ENCODE assay signal across 7 mouse cellular contexts in the genomic region with DNA sequence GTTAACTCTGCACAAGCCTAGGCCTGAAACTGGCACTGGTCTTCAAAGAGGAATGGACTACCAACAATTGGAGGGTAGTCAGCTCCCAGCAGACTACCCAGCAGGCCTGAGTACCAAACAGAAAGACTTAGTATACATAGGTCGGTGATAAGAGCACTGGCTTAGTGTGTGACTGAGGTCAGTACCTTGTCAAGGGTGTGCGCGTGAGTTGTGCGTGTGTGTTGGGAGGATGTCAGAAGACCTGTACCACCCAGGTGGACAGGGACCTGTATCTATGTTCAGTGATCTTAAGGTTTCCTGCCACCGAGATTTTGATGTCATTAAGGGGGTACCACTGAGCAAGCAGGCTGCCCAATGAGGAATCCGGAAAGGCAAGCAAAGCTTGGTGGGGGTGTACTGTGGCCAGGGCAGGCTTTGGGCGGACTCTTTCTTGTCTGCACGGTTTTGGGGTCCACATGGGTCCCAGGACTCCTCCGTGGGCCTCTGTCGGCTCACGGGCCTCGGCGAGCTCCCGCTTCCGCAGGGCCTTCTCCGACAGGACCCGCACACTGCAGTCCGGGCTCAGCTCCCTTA. TPM values are rescaled to one million over a fixed set of nuclear protein-coding genes. Genes with fewer than 3 reads are reported as not detected.
DNase-seq lines count a peak whose midpoint lies in the region; ATAC-seq lines count a peak whose summit lies in the region.

No protein-coding gene starts in this region.

- no peak for DNase-seq in lung, postnatal 25 days (ENCODE audit: low spot score)
- DNase-seq in spleen, adult 18-20 months, result no peak
- no peak for DNase-seq in adrenal gland, postnatal 4 days (ENCODE audit: low spot score in 2 of 2)

- no peaks in the 10 kb centered on the region; the same call in 1 of the 2 replicates for H3K27me3 ChIP-seq in lung, embryonic 15.5 days
- H3K27me3 ChIP-seq in embryonic facial prominence, embryonic 13.5 days, result no peaks in the 10 kb centered on the region
- H3K27me3 ChIP-seq in neural tube, embryonic 13.5 days, result peaks cover 6% of the 10 kb centered on the region; the same call in 1 of the 2 replicates

- peak overlapping the region; percentile 87 for H3K4me3 ChIP-seq in lung, embryonic 15.5 days
- peak overlapping the region; percentile 79 for H3K4me3 ChIP-seq in embryonic facial prominence, embryonic 13.5 days
- H3K4me3 ChIP-seq in neural tube, embryonic 13.5 days, result peak overlapping the region; percentile 79

- peak overlapping the region; percentile 82 for H3K9ac ChIP-seq in lung, embryonic 15.5 days
- H3K9ac ChIP-seq in embryonic facial prominence, embryonic 13.5 days, result peak overlapping the region; percentile 94
- peak overlapping the region; percentile 94 for H3K9ac ChIP-seq in neural tube, embryonic 13.5 days

- peak overlapping the region; percentile 95 for H3K4me2 ChIP-seq in lung, embryonic 15.5 days
- peak overlapping the region; percentile 84 for H3K4me2 ChIP-seq in embryonic facial prominence, embryonic 13.5 days
- peak overlapping the region; percentile 73 for H3K4me2 ChIP-seq in neural tube, embryonic 13.5 days

- peaks cover 10% of the 10 kb centered on the region for H3K4me1 ChIP-seq in lung, embryonic 15.5 days
- H3K4me1 ChIP-seq in embryonic facial prominence, embryonic 13.5 days, result peaks cover 17% of the 10 kb centered on the region; the same call in 1 of the 2 replicates
- H3K4me1 ChIP-seq in neural tube, embryonic 13.5 days (replicated peaks), result peaks cover 18% of the 10 kb centered on the region

- no peaks in the 10 kb centered on the region for H3K9me3 ChIP-seq in lung, embryonic 15.5 days
- H3K9me3 ChIP-seq in embryonic facial prominence, embryonic 13.5 days, result no peaks in the 10 kb centered on the region
- H3K9me3 ChIP-seq in neural tube, embryonic 13.5 days, result no peaks in the 10 kb centered on the region

- no peaks in the 10 kb centered on the region for H3K36me3 ChIP-seq in lung, embryonic 15.5 days
- no peaks in the 10 kb centered on the region for H3K36me3 ChIP-seq in embryonic facial prominence, embryonic 13.5 days
- H3K36me3 ChIP-seq in neural tube, embryonic 13.5 days, result no peaks in the 10 kb centered on the region

- peak overlapping the region; percentile 16; the same call in 1 of the 2 replicates for H3K27ac ChIP-seq in lung, embryonic 15.5 days
- peak overlapping the region; percentile 92 for H3K27ac ChIP-seq in embryonic facial prominence, embryonic 13.5 days
- peak overlapping the region; percentile 96 for H3K27ac ChIP-seq in neural tube, embryonic 13.5 days (replicated peaks)

- no peak for ATAC-seq in lung, embryonic 15.5 days (ENCODE audit: borderline replicate concordance, extremely low read depth, low FRiP score, low TSS enrichment)
- ATAC-seq in embryonic facial prominence, embryonic 13.5 days (ENCODE audit: insufficient number of reproducible peaks, insufficient read depth, low FRiP score, low TSS enrichment, low read depth), result peak; percentile 62
- peak; percentile 22 for ATAC-seq in inflammation-experienced regulatory T-cells, adult 6 months
- peak; percentile 34 for ATAC-seq in neural tube, embryonic 13.5 days (ENCODE audit: low read depth)

- 14% methylated on average over 18 of the region's 18 CpGs for WGBS in lung, embryonic 15.5 days
- 14% methylated on average over 18 of the region's 18 CpGs for WGBS in embryonic facial prominence, embryonic 13.5 days
- 18% methylated on average over 18 of the region's 18 CpGs for WGBS in neural tube, embryonic 13.5 days

RNA-seq across cellular contexts. Expression of a gene that starts 0.5 kb away (rescaled TPM):
- polyA plus RNA-seq in lung, embryonic 15.5 days (2015; fragmentation: Nextera tagmentation; extraction: Ambion mirVana), result 27.0 and 28.1 TPM in 2 replicates
- 32.8 and 37.3 TPM in 2 replicates for polyA plus RNA-seq in embryonic facial prominence, embryonic 13.5 days (2015; fragmentation: Nextera tagmentation; extraction: Ambion mirVana)
- polyA plus RNA-seq in inflammation-experienced regulatory T-cells, adult 6 months (2017; shearing (Covaris generic)), result 1 to 10 TPM; 4.9 to 6.1 (median 5.9) TPM
- 26.9 and 27.0 TPM in 2 replicates for polyA plus RNA-seq in neural tube, embryonic 13.5 days (2015; fragmentation: Nextera tagmentation; extraction: Ambion mirVana)
- 10 to 100 TPM; 24.6 to 26.4 TPM for total RNA-seq in adrenal gland, postnatal 4 days (2021)

RNA-seq across cellular contexts. Expression of a gene that starts 13.9 kb away (rescaled TPM):
- polyA plus RNA-seq in lung, embryonic 15.5 days (2015; fragmentation: Nextera tagmentation; extraction: Ambion mirVana), result 9.4 and 10.1 TPM in 2 replicates
- polyA plus RNA-seq in embryonic facial prominence, embryonic 13.5 days (2015; fragmentation: Nextera tagmentation; extraction: Ambion mirVana), result 19.8 and 23.0 TPM in 2 replicates
- polyA plus RNA-seq in inflammation-experienced regulatory T-cells, adult 6 months (2017; shearing (Covaris generic)), result under 1 TPM in 2 of 3 experiments, not detected in 1; 0.04 to 0.09 TPM
- polyA plus RNA-seq in neural tube, embryonic 13.5 days (2015; fragmentation: Nextera tagmentation; extraction: Ambion mirVana), result 171 and 178 TPM in 2 replicates
- 10 to 100 TPM; 31.8 to 34.9 TPM for total RNA-seq in adrenal gland, postnatal 4 days (2021)

RNA-seq across cellular contexts. Expression of a gene that starts 58.8 kb away (rescaled TPM):
- polyA plus RNA-seq in lung, embryonic 15.5 days (2015; fragmentation: Nextera tagmentation; extraction: Ambion mirVana), result 1.1 and 1.6 TPM in 2 replicates
- 1.8 and 2.2 TPM in 2 replicates for polyA plus RNA-seq in embryonic facial prominence, embryonic 13.5 days (2015; fragmentation: Nextera tagmentation; extraction: Ambion mirVana)
- polyA plus RNA-seq in inflammation-experienced regulatory T-cells, adult 6 months (2017; shearing (Covaris generic)), result not detected
- 132 and 137 TPM in 2 replicates for polyA plus RNA-seq in neural tube, embryonic 13.5 days (2015; fragmentation: Nextera tagmentation; extraction: Ambion mirVana)
- total RNA-seq in adrenal gland, postnatal 4 days (2021), result 10 to 100 TPM; 44.2 to 45.6 TPM

Comparison
In these comparisons a context has a peak if more than half of its experiments do, and no peak if none do; other contexts are left out.
1. H3K27ac ChIP-seq: peak in every context shown above with its lines; median percentile 96 in neural tube, embryonic 13.5 days; 92 in embryonic facial prominence, embryonic 13.5 days; 16 in lung, embryonic 15.5 days.
2. RNA of a gene that starts 58.8 kb away (polyA plus RNA-seq): 132 to 137 TPM in neural tube, embryonic 13.5 days; 1.8 to 2.2 TPM in embryonic facial prominence, embryonic 13.5 days, 1.1 to 1.6 TPM in lung, embryonic 15.5 days and not detected in inflammation-experienced regulatory T-cells, adult 6 months; every median in the first group is over 10 times any median in the second.
3. Peak in every context shown above with its lines, with median percentiles within 50 percentile points of each other: H3K4me2 ChIP-seq, H3K4me3 ChIP-seq and H3K9ac ChIP-seq.